Mouse (Mus musculus) testis, adult 2 months (tissue): ENCODE measurements around the gene Dnmbp.

ENCODE experiments used
- CTCF ChIP-seq: fragments of 200-500 bp; IDR thresholded peaks from 2 replicates; pipeline ENCODE4 v1.5.1; 2012; ENCODE audit warnings: low read depth, mild to moderate bottlenecking, inconsistent platforms, low read length, moderate library complexity; ENCODE audit not compliant: control insufficient read depth, insufficient read depth, insufficient replicate concordance
- POLR2A ChIP-seq: fragments of 200-500 bp; IDR thresholded peaks from 2 replicates; pipeline ENCODE4 v1.6.1; 2012; ENCODE audit warnings: low read depth, mild to moderate bottlenecking, inconsistent platforms, low read length, moderate library complexity; ENCODE audit not compliant: control insufficient read depth

DNA sequence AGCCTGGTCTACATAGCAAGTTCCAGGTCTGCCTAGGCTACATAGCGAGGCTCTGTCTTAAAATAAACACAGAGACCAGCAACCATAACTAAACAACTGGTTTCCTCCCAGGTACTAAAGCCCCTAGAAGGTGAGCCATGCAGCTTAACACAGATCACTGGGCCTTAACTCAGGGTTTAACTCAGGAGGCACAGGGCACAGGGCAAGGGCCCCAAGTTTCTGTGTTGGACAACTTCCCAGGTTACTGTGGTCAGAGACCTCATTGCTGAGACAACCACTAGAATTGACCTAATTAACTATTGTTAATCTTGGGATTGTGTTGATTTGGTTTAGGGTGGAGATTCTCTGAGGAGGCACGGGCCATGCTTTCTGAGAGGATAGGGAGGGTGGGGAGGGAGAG, 26.5 kb upstream of the Dnmbp start:
- TF ChIP-seq CTCF: no peak
- no peak for TF ChIP-seq POLR2A
